ENCODE assay signal across 19 mouse cellular contexts in genomic region chr1:166007026-166007425, GRCm38 (mm10).
"Had no signal": no experiment of that assay in that cellular context is flagged by ENCODE, and none has a peak within 500 bp of the region (broad histone marks: within the 10 kb centered on the region; RNA-seq: fewer than 3 reads in every experiment).

No protein-coding gene starts in this region.

- H3K4me1 ChIP-seq: liver, embryonic 13.5 days; neural tube, embryonic 13.5 days; stomach, embryonic 15.5 days had no signal

- H3K4me3 ChIP-seq: left cerebral cortex, adult 2 months; liver, embryonic 13.5 days; midbrain, embryonic 12.5 days; myocyte; neural tube, embryonic 13.5 days; stomach, embryonic 15.5 days had no signal

- DNase-seq: kidney, adult 18-20 months; kidney, adult 9 months; kidney, postnatal 14 days; layer of hippocampus, postnatal 36 days; liver, embryonic 13.5 days; lung, embryonic 14.5 days; retina, postnatal 1 day; right cerebral cortex, postnatal 25 days; spleen, adult 18-20 months had no signal

- ATAC-seq: inflammation-experienced regulatory T-cells, adult 6 months; intestine, embryonic 16.5 days; lung, postnatal 0 days; midbrain, embryonic 16.5 days had no signal

- H3K27ac ChIP-seq: left cerebral cortex, adult 2 months; liver, embryonic 13.5 days; macrophage; midbrain, embryonic 12.5 days; neural tube, embryonic 13.5 days; stomach, embryonic 15.5 days had no signal

- H3K36me3 ChIP-seq: liver, embryonic 13.5 days; midbrain, embryonic 12.5 days; neural tube, embryonic 13.5 days; stomach, embryonic 15.5 days had no signal

- H3K4me2 ChIP-seq: liver, embryonic 13.5 days; lung, embryonic 14.5 days; midbrain, embryonic 12.5 days; neural tube, embryonic 13.5 days; stomach, embryonic 15.5 days had no signal

- H3K9me3 ChIP-seq: liver, embryonic 13.5 days; midbrain, embryonic 12.5 days; neural tube, embryonic 13.5 days; stomach, embryonic 15.5 days had no signal

- H3K9ac ChIP-seq: liver, embryonic 13.5 days; lung, embryonic 14.5 days; midbrain, embryonic 12.5 days; neural tube, embryonic 13.5 days; stomach, embryonic 15.5 days had no signal

- H3K27me3 ChIP-seq: liver, embryonic 13.5 days; midbrain, embryonic 12.5 days; neural tube, embryonic 13.5 days; stomach, embryonic 15.5 days had no signal
